Mouse (Mus musculus) midbrain, embryonic 15.5 days (tissue): ENCODE data around the gene Lnpep. TPM values are rescaled to one million over a fixed set of nuclear protein-coding genes. Genes with fewer than 3 reads are reported as not detected.
"Not testable (repeated sequence)": the region's sequence is repeated elsewhere in the genome, so short reads cannot be mapped to it uniquely, and the experiment has no call there.

Source experiments
- ATAC-seq: fragments of 200-750 bp; cut with Nextera tagmentation; replicated peaks from 2 replicates; pipeline ENCODE4 v1.8.0; 2017; ENCODE audit warnings: moderate TSS enrichment
- H3K27ac ChIP-seq: fragments of 300-500 bp; sonication (generic); 2 replicates; pipeline ENCODE4 v1.5.1; 2015; ENCODE audit warnings: mild to moderate bottlenecking, inconsistent platforms
- H3K27me3 ChIP-seq: fragments of 300-500 bp; sonication (generic); replicated peaks from 2 replicates; pipeline ENCODE4 v1.6.1; 2015; ENCODE audit warnings: inconsistent platforms
- H3K36me3 ChIP-seq: fragments of 300-500 bp; sonication (generic); replicated peaks from 2 replicates; pipeline ENCODE4 v1.6.1; 2015; ENCODE audit warnings: inconsistent platforms
- H3K4me1 ChIP-seq: fragments of 300-500 bp; sonication (generic); 2 replicates; pipeline ENCODE4 v1.6.1; 2015; ENCODE audit warnings: inconsistent platforms
- H3K4me2 ChIP-seq: fragments of 300-500 bp; sonication (generic); 2 replicates; pipeline ENCODE4 v1.6.1; 2015; ENCODE audit warnings: inconsistent platforms, mild to moderate bottlenecking, moderate library complexity
- H3K4me3 ChIP-seq: fragments of 300-500 bp; sonication (generic); 2 replicates; pipeline ENCODE4 v1.5.1; 2015; ENCODE audit warnings: mild to moderate bottlenecking, inconsistent platforms
- H3K9ac ChIP-seq: fragments of 300-500 bp; sonication (generic); 2 replicates; pipeline ENCODE4 v1.6.1; 2015; ENCODE audit warnings: mild to moderate bottlenecking, inconsistent platforms
- H3K9me3 ChIP-seq: fragments of 300-500 bp; sonication (generic); 2 replicates; pipeline ENCODE4 v1.6.1; 2016; ENCODE audit warnings: inconsistent platforms
- WGBS: fragments of 180-500 bp; shearing (Covaris S2); methylation state at CpG from one replicate; pipeline ENCODE4 v1.1.7; 2015; ENCODE audit warnings: mixed read lengths; 5-methylcytosine and 5-hydroxymethylcytosine counted together
- polyA plus RNA-seq: library from polyadenylated mRNA; unstranded; fragments of >200 nt; fragmentation: Nextera tagmentation; extraction: Ambion mirVana; gene quantifications from 2 replicates; pipeline ENCODE4 v1.2.1, GENCODE M21; 2015

Lnpep gene
- polyA plus RNA-seq, 1 experiment from 2014 or later, result 8.6 TPM

- peaks cover 38% of the 10 kb centered on the region for H3K36me3 ChIP-seq
- H3K9me3 ChIP-seq, result no peaks in the 10 kb centered on the region
- no peaks in the 10 kb centered on the region for H3K4me1 ChIP-seq
- H3K27ac ChIP-seq, result no peak overlapping the region
- H3K9ac ChIP-seq, result no peak overlapping the region
- H3K27me3 ChIP-seq, result no peaks in the 10 kb centered on the region
- H3K4me3 ChIP-seq, result no peak overlapping the region
- no peak overlapping the region for H3K4me2 ChIP-seq
- ATAC-seq, result no peak
These were observed 93.5 kb downstream of the Lnpep start for GRCm38 (mm10) chr17:17531338-17531737.

GRCm38 (mm10) chr17:17516384-17517016 is 108.3 kb downstream of the Lnpep start:
- no peak overlapping the region for H3K4me2 ChIP-seq
- no peak for ATAC-seq
- H3K4me1 ChIP-seq, result no peaks in the 10 kb centered on the region
- no peak overlapping the region for H3K27ac ChIP-seq
- no peak overlapping the region for H3K4me3 ChIP-seq
- no peaks in the 10 kb centered on the region for H3K27me3 ChIP-seq
- 67% methylated on average over 4 of the region's 4 CpGs for WGBS
- no peaks in the 10 kb centered on the region for H3K9me3 ChIP-seq
- H3K9ac ChIP-seq, result no peak overlapping the region
- no peaks in the 10 kb centered on the region for H3K36me3 ChIP-seq

GRCm38 (mm10) chr17:17506677-17507076 is 118.2 kb downstream of the Lnpep start:
- 86% methylated on average over 10 of the region's 10 CpGs for WGBS
- no peaks in the 10 kb centered on the region for H3K9me3 ChIP-seq
- H3K4me3 ChIP-seq, result no peak overlapping the region
- H3K4me2 ChIP-seq, result no peak overlapping the region
- no peak overlapping the region for H3K9ac ChIP-seq
- no peak overlapping the region for H3K27ac ChIP-seq
- H3K4me1 ChIP-seq, result no peaks in the 10 kb centered on the region
- no peaks in the 10 kb centered on the region for H3K36me3 ChIP-seq
- no peak for ATAC-seq
- H3K27me3 ChIP-seq, result no peaks in the 10 kb centered on the region

GRCm38 (mm10) chr17:17499278-17499677 is 125.6 kb downstream of the Lnpep start:
- no peak for ATAC-seq
- no peaks in the 10 kb centered on the region for H3K36me3 ChIP-seq
- 69% methylated on average over 3 of the region's 3 CpGs for WGBS
- H3K27ac ChIP-seq, result no peak overlapping the region
- H3K4me1 ChIP-seq, result 0 out of 2 replicates have a peak, but pooled peaks cover 2% of the 10 kb centered on the region
- no peaks in the 10 kb centered on the region for H3K9me3 ChIP-seq
- no peak overlapping the region for H3K4me3 ChIP-seq
- H3K4me2 ChIP-seq, result no peak overlapping the region
- no peak overlapping the region for H3K9ac ChIP-seq
- no peaks in the 10 kb centered on the region for H3K27me3 ChIP-seq

- Histone ChIP-seq H3K27ac (no peak overlapping the region), H3K4me3 (no peak overlapping the region), H3K36me3 (no peaks in the 10 kb centered on the region), H3K9ac (no peak overlapping the region), H3K9me3 (no peaks in the 10 kb centered on the region), H3K4me1 (0 out of 2 replicates have a peak, but pooled peaks cover 2% of the 10 kb centered on the region), H3K27me3 (no peaks in the 10 kb centered on the region), H3K4me2 (no peak overlapping the region)
- peak; percentile 65; the same call in 1 of the 2 replicates for ATAC-seq
- 15% methylated on average over 1 of the region's 1 CpGs for WGBS
These were observed 126.0 kb downstream of the Lnpep start for GRCm38 (mm10) chr17:17498848-17499247.

GRCm38 (mm10) chr17:17496730-17497129 is 128.1 kb downstream of the Lnpep start:
- Histone ChIP-seq H3K4me1 (0 out of 2 replicates have a peak, but pooled peaks cover 2% of the 10 kb centered on the region), H3K9me3 (no peaks in the 10 kb centered on the region), H3K4me3 (no peak overlapping the region), H3K9ac (no peak overlapping the region), H3K36me3 (no peaks in the 10 kb centered on the region), H3K27me3 (no peaks in the 10 kb centered on the region), H3K4me2 (no peak overlapping the region), H3K27ac (no peak overlapping the region)
- no peak for ATAC-seq
- 92% methylated on average over 7 of the region's 7 CpGs for WGBS

GRCm38 (mm10) chr17:17496234-17496633 is 128.6 kb downstream of the Lnpep start:
- H3K9me3 ChIP-seq, H3K27me3 ChIP-seq, H3K4me1 ChIP-seq, H3K27ac ChIP-seq, H3K4me2 ChIP-seq, H3K36me3 ChIP-seq, ATAC-seq, H3K4me3 ChIP-seq, H3K9ac ChIP-seq: not testable (repeated sequence)

- Histone ChIP-seq H3K27me3 (no peaks in the 10 kb centered on the region), H3K4me2 (no peak overlapping the region), H3K9me3 (no peaks in the 10 kb centered on the region), H3K9ac (no peak overlapping the region), H3K27ac (no peak overlapping the region), H3K36me3 (no peaks in the 10 kb centered on the region), H3K4me1 (no peaks in the 10 kb centered on the region), H3K4me3 (no peak overlapping the region)
- WGBS, result 93% methylated on average over 8 of the region's 8 CpGs
- ATAC-seq, result no peak
These were observed 132.7 kb downstream of the Lnpep start for GRCm38 (mm10) chr17:17492116-17492515.

- Histone ChIP-seq H3K27ac (no peak overlapping the region), H3K9ac (no peak overlapping the region), H3K4me1 (no peaks in the 10 kb centered on the region), H3K9me3 (no peaks in the 10 kb centered on the region), H3K4me2 (no peak overlapping the region), H3K36me3 (no peaks in the 10 kb centered on the region), H3K27me3 (no peaks in the 10 kb centered on the region), H3K4me3 (no peak overlapping the region)
- 88% methylated on average over 7 of the region's 7 CpGs for WGBS
- no peak for ATAC-seq
These were observed 133.2 kb downstream of the Lnpep start for GRCm38 (mm10) chr17:17491622-17492001.

- H3K27me3 ChIP-seq, result no peaks in the 10 kb centered on the region
- H3K4me2 ChIP-seq, result no peak overlapping the region
- no peak overlapping the region for H3K4me3 ChIP-seq
- no peaks in the 10 kb centered on the region for H3K4me1 ChIP-seq
- H3K36me3 ChIP-seq, result no peaks in the 10 kb centered on the region
- WGBS, result 60% methylated on average over 14 of the region's 15 CpGs
- H3K9me3 ChIP-seq, result no peaks in the 10 kb centered on the region
- H3K27ac ChIP-seq, result no peak overlapping the region
- ATAC-seq, result no peak
- H3K9ac ChIP-seq, result no peak overlapping the region
These were observed 133.8 kb downstream of the Lnpep start for GRCm38 (mm10) chr17:17490820-17491621.

- Histone ChIP-seq H3K4me3 (no peak overlapping the region), H3K9ac (no peak overlapping the region), H3K4me1 (no peaks in the 10 kb centered on the region), H3K4me2 (no peak overlapping the region), H3K36me3 (no peaks in the 10 kb centered on the region), H3K27me3 (no peaks in the 10 kb centered on the region), H3K27ac (no peak overlapping the region), H3K9me3 (no peaks in the 10 kb centered on the region)
- ATAC-seq, result no peak
- 68% methylated on average over 2 of the region's 2 CpGs for WGBS
These were observed 139.1 kb downstream of the Lnpep start for GRCm38 (mm10) chr17:17485789-17486188.
